Mouse (Mus musculus) thymus, adult 2 months (tissue): ENCODE results near the gene Mmd2. TPM values are rescaled to one million over a fixed set of nuclear protein-coding genes. Genes with fewer than 3 reads are reported as not detected.
A peak's percentile ranks its signal among the peaks of the same experiment; 100 is the strongest.

Experiments
- DNase-seq: peaks from one replicate; pipeline ENCODE4 v3.0.0; 2021
- H3K27ac ChIP-seq: fragments of 200-500 bp; 2 replicates; pipeline ENCODE4 v1.5.1; 2012; ENCODE audit warnings: low read length, control low read depth; ENCODE audit not compliant: control insufficient read depth, insufficient read depth
- H3K27me3 ChIP-seq: fragments of 200-500 bp; 2 replicates; pipeline ENCODE4 v1.6.1; 2012; ENCODE audit warnings: mild to moderate bottlenecking, low read length, moderate library complexity, mixed read lengths; ENCODE audit not compliant: control insufficient read depth, insufficient read depth
- H3K36me3 ChIP-seq: fragments of 200-500 bp; 2 replicates; pipeline ENCODE4 v1.6.1; 2012; ENCODE audit warnings: mild to moderate bottlenecking, low read length, moderate library complexity; ENCODE audit not compliant: control insufficient read depth, insufficient read depth
- H3K4me1 ChIP-seq: fragments of 200-500 bp; replicated peaks from 2 replicates; pipeline ENCODE4 v1.6.1; 2012; ENCODE audit warnings: low read length; ENCODE audit not compliant: control insufficient read depth, insufficient read depth
- H3K4me3 ChIP-seq: fragments of 200-500 bp; 2 replicates; pipeline ENCODE4 v1.5.1; 2012; ENCODE audit warnings: mild to moderate bottlenecking, low read length, control low read depth, moderate library complexity; ENCODE audit not compliant: control insufficient read depth, insufficient read depth
- CTCF ChIP-seq: fragments of 200-500 bp; IDR thresholded peaks from 2 replicates; pipeline ENCODE4 v1.5.1; 2012; ENCODE audit warnings: mild to moderate bottlenecking, control low read depth, low read length, moderate library complexity, borderline replicate concordance; ENCODE audit not compliant: control insufficient read depth, poor library complexity, insufficient read depth; ENCODE audit errors: extremely low read depth
- POLR2A ChIP-seq: fragments of 200-500 bp; IDR thresholded peaks from 2 replicates; pipeline ENCODE4 v1.6.1; 2012; ENCODE audit warnings: mild to moderate bottlenecking, low read length, control low read depth, moderate library complexity; ENCODE audit not compliant: control insufficient read depth, poor library complexity, insufficient read depth; ENCODE audit errors: extremely low read depth
- WGBS: fragments of 180-500 bp; shearing (Covaris S2); methylation state at CpG from one replicate; pipeline ENCODE4 v1.1.7; 2018; 5-methylcytosine and 5-hydroxymethylcytosine counted together
- polyA plus RNA-seq: library from polyadenylated mRNA; depleted of rRNA; stranded (reverse); fragments of >200 nt; gene quantifications from 2 replicates; pipeline ENCODE4 v1.2.3, GENCODE M21; 2012

Gene Mmd2
- polyA plus RNA-seq, 1 experiment, result 0.20 TPM

GRCm38 (mm10) chr5:142641331-142642051 is 32.9 kb upstream of the Mmd2 start:
- DNase-seq, result no peak
- Histone ChIP-seq H3K36me3 (peaks cover 24% of the 10 kb centered on the region), H3K4me3 (no peak overlapping the region), H3K27ac (no peak overlapping the region), H3K4me1 (no peaks in the 10 kb centered on the region), H3K27me3 (no peaks in the 10 kb centered on the region)
- WGBS, result 96% methylated on average over 6 of the region's 6 CpGs
- no peak for TF ChIP-seq CTCF
- TF ChIP-seq POLR2A, result no peak

- Histone ChIP-seq H3K36me3 (peaks cover 24% of the 10 kb centered on the region), H3K27me3 (no peaks in the 10 kb centered on the region), H3K4me1 (no peaks in the 10 kb centered on the region), H3K4me3 (no peak overlapping the region), H3K27ac (no peak overlapping the region)
- DNase-seq, result no peak
- TF ChIP-seq POLR2A (no peak), CTCF (no peak)
- 96% methylated on average over 5 of the region's 5 CpGs for WGBS
Measured at GRCm38 (mm10) chr5:142640088-142640487, 31.5 kb upstream of the Mmd2 start.

GRCm38 (mm10) chr5:142637823-142638222 is 29.2 kb upstream of the Mmd2 start:
- WGBS, result 97% methylated on average over 5 of the region's 5 CpGs
- Histone ChIP-seq H3K4me1 (no peaks in the 10 kb centered on the region), H3K4me3 (no peak overlapping the region), H3K36me3 (peaks cover 27% of the 10 kb centered on the region), H3K27ac (no peak overlapping the region), H3K27me3 (no peaks in the 10 kb centered on the region)
- DNase-seq, result no peak
- no peak for TF ChIP-seq CTCF
- no peak for TF ChIP-seq POLR2A

GRCm38 (mm10) chr5:142630224-142630623 is 21.6 kb upstream of the Mmd2 start:
- peak overlapping the region; percentile 62 for H3K4me3 ChIP-seq
- no peaks in the 10 kb centered on the region for H3K27me3 ChIP-seq
- DNase-seq, result peak; percentile 8
- peaks cover 17% of the 10 kb centered on the region for H3K4me1 ChIP-seq
- peaks cover 3% of the 10 kb centered on the region; the same call in 1 of the 2 replicates for H3K36me3 ChIP-seq
- no peak for TF ChIP-seq CTCF
- no peak for TF ChIP-seq POLR2A
- WGBS, result 2% methylated on average over 6 of the region's 6 CpGs
- no peak overlapping the region for H3K27ac ChIP-seq

- peak overlapping the region; percentile 62 for H3K4me3 ChIP-seq
- no peaks in the 10 kb centered on the region for H3K27me3 ChIP-seq
- H3K4me1 ChIP-seq, result peaks cover 17% of the 10 kb centered on the region
- TF ChIP-seq POLR2A, result no peak
- no peak for TF ChIP-seq CTCF
- no peak for DNase-seq
- WGBS, result 1% methylated on average over 41 of the region's 41 CpGs
- no peak overlapping the region for H3K27ac ChIP-seq
- peaks cover 3% of the 10 kb centered on the region; the same call in 1 of the 2 replicates for H3K36me3 ChIP-seq
Measured at GRCm38 (mm10) chr5:142629663-142630025, 21.0 kb upstream of the Mmd2 start.

- no peaks in the 10 kb centered on the region for H3K27me3 ChIP-seq
- 0 out of 2 replicates have a peak overlapping the region, but pooled peaks have one; percentile 26 for H3K27ac ChIP-seq
- whole genome bisulfite sequencing, result 1% methylated on average over 69 of the region's 69 CpGs
- H3K4me1 ChIP-seq, result peaks cover 17% of the 10 kb centered on the region
- TF ChIP-seq POLR2A, result peak; percentile 97
- TF ChIP-seq CTCF, result no peak; the same call in 1 of the 2 replicates
- H3K36me3 ChIP-seq, result peaks cover 3% of the 10 kb centered on the region; the same call in 1 of the 2 replicates
- peak overlapping the region; percentile 62 for H3K4me3 ChIP-seq
- peak; percentile 99 for DNase-seq
Measured at GRCm38 (mm10) chr5:142628726-142629662, 20.4 kb upstream of the Mmd2 start.
